Mouse (Mus musculus) CD4-positive, CD25-positive, alpha-beta regulatory T cell (primary cell): ENCODE results near the gene Cyp2d26. TPM values are rescaled to one million over a fixed set of nuclear protein-coding genes. Genes with fewer than 3 reads are reported as not detected.

ENCODE experiments used
- polyA plus RNA-seq: library from polyadenylated mRNA; unstranded; fragments of 100-300 nt; shearing (Covaris generic); gene quantifications from one replicate; pipeline ENCODE4 v1.2.1, GENCODE M21; 2017

Cyp2d26 gene
- polyA plus RNA-seq, result 0.29 TPM

DNA sequence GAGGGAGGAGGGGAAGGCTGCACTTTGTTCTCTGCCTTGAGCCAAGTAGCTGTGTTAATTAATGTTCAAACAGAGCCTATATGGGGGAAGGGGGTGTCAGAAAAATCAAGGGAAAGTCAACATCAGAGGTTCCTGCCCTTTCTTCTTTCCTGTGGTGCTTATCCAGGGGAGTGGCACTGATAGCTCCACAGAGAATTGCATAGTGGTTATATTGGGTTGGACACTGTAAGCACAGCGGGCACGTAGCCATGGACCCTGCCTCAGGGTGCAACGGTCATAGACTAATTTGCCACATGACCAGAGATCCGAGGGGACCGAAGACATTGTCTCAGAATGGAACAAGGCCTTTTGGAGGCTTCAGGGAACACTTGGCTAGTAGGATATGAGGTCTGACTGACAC lies at the start of gene Cyp2d26:
Gene Cyp2d26, minus strand, starts transcription at position 18 of the 400 bp plus-strand sequence.

DNA sequence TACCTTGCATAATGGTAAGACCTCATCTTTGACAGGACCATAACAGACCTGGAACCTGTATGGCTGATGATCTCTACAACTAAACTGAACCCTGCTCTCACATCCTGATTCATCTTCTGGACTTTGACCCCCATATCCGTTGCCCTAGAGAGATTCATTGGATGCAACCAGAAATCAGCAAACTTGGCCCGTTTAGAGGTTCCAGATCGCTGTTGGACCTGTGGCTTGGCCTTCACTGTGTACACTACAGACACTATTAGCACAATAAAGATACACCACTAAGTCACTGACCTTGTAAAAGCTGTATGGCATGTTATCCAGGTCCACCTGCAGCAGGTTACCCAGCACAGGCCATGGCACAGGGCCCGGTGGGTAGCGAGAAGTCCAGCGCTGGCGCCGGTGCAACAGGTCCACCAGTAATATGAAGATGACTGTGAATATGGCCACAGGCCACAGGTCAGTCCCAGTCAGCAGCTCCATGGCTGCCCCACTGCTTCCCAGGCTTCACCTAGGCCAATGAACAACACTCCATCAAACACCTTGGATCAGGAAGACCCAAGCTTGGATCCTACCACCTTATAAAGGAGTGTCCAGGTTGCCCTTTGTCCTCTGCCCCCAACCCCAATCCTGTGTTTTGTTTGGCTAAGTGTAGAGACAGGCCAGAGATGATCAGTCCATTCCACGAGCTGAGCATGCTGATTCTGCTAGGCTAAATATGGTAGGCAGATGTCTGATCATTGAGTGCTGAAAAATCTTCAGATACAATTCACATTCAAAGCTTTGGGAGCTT lies 30.3 kb downstream of the Cyp2d26 start, which contains the start of gene Cyp2d40:
Gene Cyp2d40, minus strand, starts transcription at position 553 of the 790 bp plus-strand sequence.

Other genes starting within 250 kb of the Cyp2d26 start
- gene Cyp2d12, start 239.2 kb downstream of the Cyp2d26 start, polyA plus RNA-seq, result not detected
- gene Cyp2d34, start 173.3 kb downstream of the Cyp2d26 start, polyA plus RNA-seq, result not detected
- gene Cyp2d40, start 30.1 kb downstream of the Cyp2d26 start, polyA plus RNA-seq, result not detected
- 7.6 TPM for gene Tcf20, start 193.6 kb upstream of the Cyp2d26 start, polyA plus RNA-seq
- gene Nfam1, start 239.0 kb upstream of the Cyp2d26 start, polyA plus RNA-seq, result 1.9 TPM